Mouse (Mus musculus) midbrain, embryonic 12.5 days (tissue): Measurements from ENCODE around the gene Ctbp2. TPM values are rescaled to one million over a fixed set of nuclear protein-coding genes. Genes with fewer than 3 reads are reported as not detected.

ENCODE experiments used
- ATAC-seq: fragments of 200-750 bp; cut with Nextera tagmentation; 2 replicates; pipeline ENCODE4 v1.8.0; 2017; ENCODE audit warnings: low read depth, moderate TSS enrichment, moderate library complexity; ENCODE audit not compliant: low FRiP score
- H3K27ac ChIP-seq: fragments of 300-500 bp; sonication (generic); replicated peaks from 2 replicates; pipeline ENCODE4 v1.5.1; 2016; ENCODE audit warnings: mild to moderate bottlenecking
- H3K27me3 ChIP-seq: fragments of 300-500 bp; sonication (generic); 2 replicates; pipeline ENCODE4 v1.6.1; 2016; ENCODE audit warnings: mild to moderate bottlenecking
- H3K36me3 ChIP-seq: fragments of 300-500 bp; sonication (generic); 2 replicates; pipeline ENCODE4 v1.6.1; 2016
- H3K4me1 ChIP-seq: fragments of 300-500 bp; sonication (generic); 2 replicates; pipeline ENCODE4 v1.6.1; 2016
- H3K4me2 ChIP-seq: fragments of 300-500 bp; sonication (generic); replicated peaks from 2 replicates; pipeline ENCODE4 v1.6.1; 2016; ENCODE audit warnings: mild to moderate bottlenecking, moderate library complexity
- H3K4me3 ChIP-seq: fragments of 300-500 bp; sonication (generic); 2 replicates; pipeline ENCODE4 v1.5.1; 2016; ENCODE audit warnings: mild to moderate bottlenecking
- H3K9ac ChIP-seq: fragments of 300-500 bp; sonication (generic); replicated peaks from 2 replicates; pipeline ENCODE4 v1.6.1; 2016; ENCODE audit warnings: mild to moderate bottlenecking, moderate library complexity
- H3K9me3 ChIP-seq: fragments of 300-500 bp; sonication (generic); 2 replicates; pipeline ENCODE4 v1.6.1; 2016; ENCODE audit warnings: mild to moderate bottlenecking
- WGBS: fragments of 180-500 bp; shearing (Covaris S2); methylation state at CpG from one replicate; pipeline ENCODE4 v1.1.7; 2016; 5-methylcytosine and 5-hydroxymethylcytosine counted together
- polyA plus RNA-seq: library from polyadenylated mRNA; unstranded; fragments of >200 nt; fragmentation: Nextera tagmentation; extraction: Ambion mirVana; gene quantifications from 2 replicates; pipeline ENCODE4 v1.2.1, GENCODE M21; 2016

Ctbp2 gene
- polyA plus RNA-seq, 1 experiment from 2014 or later = 111 TPM

- ATAC-seq = no peak
- 32% methylated on average over 9 of the region's 9 CpGs for WGBS
- Histone ChIP-seq H3K9me3 (no peaks in the 10 kb centered on the region), H3K4me2 (peak overlapping the region; percentile 2; the same call in 1 of the 2 replicates), H3K36me3 (peaks cover 10% of the 10 kb centered on the region; the same call in 1 of the 2 replicates), H3K27me3 (no peaks in the 10 kb centered on the region), H3K27ac (peak overlapping the region; percentile 75), H3K4me3 (no peak overlapping the region), H3K4me1 (peaks cover 75% of the 10 kb centered on the region), H3K9ac (no peak overlapping the region)
Measured at GRCm38 (mm10) chr7:133073147-133073651, 51.0 kb downstream of the Ctbp2 start.

GRCm38 (mm10) chr7:133072535-133072934 lies 51.6 kb downstream of the Ctbp2 start:
- Histone ChIP-seq H3K27me3 (no peaks in the 10 kb centered on the region), H3K9ac (no peak overlapping the region), H3K27ac (peak overlapping the region; percentile 59), H3K36me3 (peaks cover 9% of the 10 kb centered on the region; the same call in 1 of the 2 replicates), H3K4me1 (peaks cover 82% of the 10 kb centered on the region), H3K4me3 (no peak overlapping the region), H3K9me3 (no peaks in the 10 kb centered on the region), H3K4me2 (peak overlapping the region; percentile 20)
- no peak for ATAC-seq
- 22% methylated on average over 4 of the region's 4 CpGs for WGBS

GRCm38 (mm10) chr7:133067321-133067841 lies 56.8 kb downstream of the Ctbp2 start:
- 44% methylated on average over 7 of the region's 7 CpGs for WGBS
- Histone ChIP-seq H3K9me3 (no peaks in the 10 kb centered on the region), H3K4me3 (no peak overlapping the region), H3K27ac (peak overlapping the region; percentile 64), H3K27me3 (no peaks in the 10 kb centered on the region), H3K36me3 (peaks cover 26% of the 10 kb centered on the region), H3K4me1 (peaks cover 66% of the 10 kb centered on the region), H3K4me2 (no peak overlapping the region), H3K9ac (no peak overlapping the region)
- ATAC-seq = no peak

- peak; percentile 16; the same call in 1 of the 2 replicates for ATAC-seq
- Histone ChIP-seq H3K36me3 (peaks cover 26% of the 10 kb centered on the region), H3K9me3 (no peaks in the 10 kb centered on the region), H3K9ac (no peak overlapping the region), H3K4me1 (peaks cover 60% of the 10 kb centered on the region), H3K4me3 (no peak overlapping the region), H3K27ac (no peak overlapping the region), H3K4me2 (no peak overlapping the region), H3K27me3 (no peaks in the 10 kb centered on the region)
- 37% methylated on average over 6 of the region's 6 CpGs for WGBS
Measured at GRCm38 (mm10) chr7:133066776-133067175, 57.4 kb downstream of the Ctbp2 start.

- ATAC-seq = no peak
- no peak overlapping the region for H3K4me2 ChIP-seq
- H3K9ac ChIP-seq = no peak overlapping the region
- WGBS = 93% methylated on average over 3 of the region's 3 CpGs
- no peaks in the 10 kb centered on the region for H3K9me3 ChIP-seq
- H3K4me1 ChIP-seq = peaks cover 27% of the 10 kb centered on the region
- H3K4me3 ChIP-seq = no peak overlapping the region
- H3K36me3 ChIP-seq = peaks cover 17% of the 10 kb centered on the region; the same call in 1 of the 2 replicates
- H3K27ac ChIP-seq = no peak overlapping the region
- H3K27me3 ChIP-seq = no peaks in the 10 kb centered on the region
Measured at GRCm38 (mm10) chr7:133062055-133062454, 62.1 kb downstream of the Ctbp2 start.

GRCm38 (mm10) chr7:133060170-133060569 lies 64.0 kb downstream of the Ctbp2 start:
- Histone ChIP-seq H3K36me3 (peaks cover 12% of the 10 kb centered on the region), H3K4me1 (peaks cover 13% of the 10 kb centered on the region), H3K27ac (no peak overlapping the region), H3K9ac (no peak overlapping the region), H3K4me3 (no peak overlapping the region), H3K27me3 (no peaks in the 10 kb centered on the region), H3K9me3 (no peaks in the 10 kb centered on the region), H3K4me2 (no peak overlapping the region)
- 97% methylated on average over 6 of the region's 6 CpGs for WGBS
- ATAC-seq = no peak

GRCm38 (mm10) chr7:133059517-133060104 lies 64.5 kb downstream of the Ctbp2 start:
- Histone ChIP-seq H3K27me3 (no peaks in the 10 kb centered on the region), H3K36me3 (peaks cover 15% of the 10 kb centered on the region), H3K4me1 (peaks cover 13% of the 10 kb centered on the region), H3K4me2 (no peak overlapping the region), H3K27ac (no peak overlapping the region), H3K9me3 (no peaks in the 10 kb centered on the region), H3K4me3 (no peak overlapping the region), H3K9ac (no peak overlapping the region)
- 79% methylated on average over 9 of the region's 9 CpGs for WGBS
- ATAC-seq = no peak

- WGBS = 82% methylated on average over 6 of the region's 6 CpGs
- H3K9ac ChIP-seq = no peak overlapping the region
- H3K9me3 ChIP-seq = no peaks in the 10 kb centered on the region
- ATAC-seq = no peak
- peaks cover 12% of the 10 kb centered on the region for H3K36me3 ChIP-seq
- no peaks in the 10 kb centered on the region for H3K27me3 ChIP-seq
- H3K27ac ChIP-seq = no peak overlapping the region
- peaks cover 18% of the 10 kb centered on the region for H3K4me1 ChIP-seq
- H3K4me2 ChIP-seq = no peak overlapping the region
- H3K4me3 ChIP-seq = no peak overlapping the region
Measured at GRCm38 (mm10) chr7:133059150-133059509, 65.0 kb downstream of the Ctbp2 start.

GRCm38 (mm10) chr7:133058496-133059149 lies 65.5 kb downstream of the Ctbp2 start:
- Histone ChIP-seq H3K4me1 (peaks cover 18% of the 10 kb centered on the region), H3K9ac (no peak overlapping the region), H3K27me3 (no peaks in the 10 kb centered on the region), H3K27ac (no peak overlapping the region), H3K4me2 (no peak overlapping the region), H3K36me3 (peaks cover 9% of the 10 kb centered on the region; the same call in 1 of the 2 replicates), H3K4me3 (no peak overlapping the region), H3K9me3 (no peaks in the 10 kb centered on the region)
- ATAC-seq = no peak
- WGBS = 94% methylated on average over 12 of the region's 12 CpGs

GRCm38 (mm10) chr7:133056924-133057323 lies 67.2 kb downstream of the Ctbp2 start:
- Histone ChIP-seq H3K27ac (no peak overlapping the region), H3K4me2 (no peak overlapping the region), H3K27me3 (no peaks in the 10 kb centered on the region), H3K9me3 (no peaks in the 10 kb centered on the region), H3K36me3 (peaks cover 16% of the 10 kb centered on the region), H3K4me3 (no peak overlapping the region), H3K9ac (no peak overlapping the region), H3K4me1 (peaks cover 18% of the 10 kb centered on the region)
- no peak for ATAC-seq
- 93% methylated on average over 8 of the region's 8 CpGs for WGBS

- Histone ChIP-seq H3K4me2 (no peak overlapping the region), H3K9ac (no peak overlapping the region), H3K4me3 (no peak overlapping the region), H3K27ac (no peak overlapping the region), H3K36me3 (peaks cover 16% of the 10 kb centered on the region), H3K9me3 (no peaks in the 10 kb centered on the region), H3K27me3 (no peaks in the 10 kb centered on the region), H3K4me1 (0 out of 2 replicates have a peak, but pooled peaks cover 11% of the 10 kb centered on the region)
- ATAC-seq = no peak
- WGBS = 90% methylated on average over 5 of the region's 5 CpGs
Measured at GRCm38 (mm10) chr7:133054486-133054885, 69.7 kb downstream of the Ctbp2 start.

GRCm38 (mm10) chr7:133053757-133054156 lies 70.4 kb downstream of the Ctbp2 start:
- ATAC-seq = no peak
- Histone ChIP-seq H3K27me3 (no peaks in the 10 kb centered on the region), H3K4me3 (no peak overlapping the region), H3K27ac (no peak overlapping the region), H3K36me3 (peaks cover 16% of the 10 kb centered on the region), H3K9ac (no peak overlapping the region), H3K4me2 (no peak overlapping the region), H3K9me3 (no peaks in the 10 kb centered on the region), H3K4me1 (0 out of 2 replicates have a peak, but pooled peaks cover 5% of the 10 kb centered on the region)
- 58% methylated on average over 9 of the region's 9 CpGs for WGBS
